Mouse (Mus musculus): ENCODE measurements around the gene Eif3k. TPM values are rescaled to one million over a fixed set of nuclear protein-coding genes. Genes with fewer than 3 reads are reported as not detected.
A peak's percentile ranks its signal among the peaks of the same experiment; 100 is the strongest.

Gene Eif3k
- total RNA-seq, 2 experiments from 2014 or later = 171 to 178 TPM

- intact Hi-C loops (cut with DNase I) = no loop called here
- no peak for DNase-seq (ENCODE audit: extremely low spot score in 1 of 2, low spot score in 2 of 2)
Observed at GRCm38 (mm10) chr7:28948746-28949145, 32.9 kb downstream of the Eif3k start.

- no peak for DNase-seq (ENCODE audit: extremely low spot score in 1 of 2, low spot score in 2 of 2)
- intact Hi-C loops (cut with DNase I) = no loop called here
Observed at GRCm38 (mm10) chr7:28946271-28946610, 35.4 kb downstream of the Eif3k start.

- intact Hi-C loops (cut with DNase I) = no loop called here
- DNase-seq (ENCODE audit: extremely low spot score in 1 of 2, low spot score in 2 of 2) = no peak
Observed at GRCm38 (mm10) chr7:28945416-28946270, 36.0 kb downstream of the Eif3k start.

GRCm38 (mm10) chr7:28944756-28945415, 36.8 kb downstream of the Eif3k start:
- intact Hi-C loops (cut with DNase I) = no loop called here
- DNase-seq (ENCODE audit: extremely low spot score in 1 of 2, low spot score in 2 of 2) = peak in 1 of 2 experiments; percentile 51

- intact Hi-C loops (cut with DNase I) = no loop called here
- peak in 1 of 2 experiments; percentile 49 for DNase-seq (ENCODE audit: extremely low spot score in 1 of 2, low spot score in 2 of 2)
Observed at GRCm38 (mm10) chr7:28943451-28944180, 38.0 kb downstream of the Eif3k start.

- no peak for DNase-seq (ENCODE audit: extremely low spot score in 1 of 2, low spot score in 2 of 2)
- intact Hi-C loops (cut with DNase I) = no loop called here
Observed at GRCm38 (mm10) chr7:28941542-28941941, 40.1 kb downstream of the Eif3k start.

- no peak for DNase-seq (ENCODE audit: extremely low spot score in 1 of 2, low spot score in 2 of 2)
- intact Hi-C loops (cut with DNase I) = no loop called here
Observed at GRCm38 (mm10) chr7:28941129-28941528, 40.5 kb downstream of the Eif3k start.

- no peak for DNase-seq (ENCODE audit: extremely low spot score in 1 of 2, low spot score in 2 of 2)
- intact Hi-C loops (cut with DNase I) = no loop called here
Observed at GRCm38 (mm10) chr7:28939418-28940183, 42.1 kb downstream of the Eif3k start.

GRCm38 (mm10) chr7:28938654-28939053, 43.0 kb downstream of the Eif3k start:
- intact Hi-C loops (cut with DNase I) = no loop called here
- DNase-seq (ENCODE audit: extremely low spot score in 1 of 2, low spot score in 2 of 2) = no peak

- DNase-seq (ENCODE audit: extremely low spot score in 1 of 2, low spot score in 2 of 2) = peak in 1 of 2 experiments; percentile 51
- intact Hi-C loops (cut with DNase I) = no loop called here
Observed at GRCm38 (mm10) chr7:28936787-28937186, 44.9 kb downstream of the Eif3k start.

GRCm38 (mm10) chr7:28933825-28934224, 47.8 kb downstream of the Eif3k start:
- DNase-seq (ENCODE audit: extremely low spot score in 1 of 2, low spot score in 2 of 2) = no peak
- intact Hi-C loops (cut with DNase I) = no loop called here

- peak in 1 of 2 experiments; percentile 60 for DNase-seq (ENCODE audit: extremely low spot score in 1 of 2, low spot score in 2 of 2)
- intact Hi-C loops (cut with DNase I) = no loop called here
Observed at GRCm38 (mm10) chr7:28932421-28933041, 49.1 kb downstream of the Eif3k start.

- intact Hi-C loops (cut with DNase I) = no loop called here
- DNase-seq (ENCODE audit: extremely low spot score in 1 of 2, low spot score in 2 of 2) = no peak
Observed at GRCm38 (mm10) chr7:28931695-28932039, 50.0 kb downstream of the Eif3k start.

GRCm38 (mm10) chr7:28931032-28931694, 50.5 kb downstream of the Eif3k start:
- no peak for DNase-seq (ENCODE audit: extremely low spot score in 1 of 2, low spot score in 2 of 2)
- intact Hi-C loops (cut with DNase I) = no loop called here

- no peak for DNase-seq (ENCODE audit: extremely low spot score in 1 of 2, low spot score in 2 of 2)
- intact Hi-C loops (cut with DNase I) = no loop called here
Observed at GRCm38 (mm10) chr7:28930320-28931031, 51.2 kb downstream of the Eif3k start.

- peak in 1 of 2 experiments; percentile 42 for DNase-seq (ENCODE audit: extremely low spot score in 1 of 2, low spot score in 2 of 2)
- intact Hi-C loops (cut with DNase I) = no loop called here
Observed at GRCm38 (mm10) chr7:28929381-28929780, 52.3 kb downstream of the Eif3k start.

GRCm38 (mm10) chr7:28926172-28926571, 55.5 kb downstream of the Eif3k start:
- DNase-seq (ENCODE audit: extremely low spot score in 1 of 2, low spot score in 2 of 2) = peak in 1 of 2 experiments; percentile 15
- intact Hi-C loops (cut with DNase I) = no loop called here
